Mouse (Mus musculus): ENCODE measurements around the gene Tmem97. TPM values are rescaled to one million over a fixed set of nuclear protein-coding genes. Genes with fewer than 3 reads are reported as not detected.
"Not testable (repeated sequence)": the region's sequence is repeated elsewhere in the genome, so short reads cannot be mapped to it uniquely, and the experiment has no call there.

Tmem97 gene
- polyA plus RNA-seq (2016; fragmentation: Nextera tagmentation; extraction: Ambion mirVana): 87.7 and 104 TPM in 2 replicates

DNA sequence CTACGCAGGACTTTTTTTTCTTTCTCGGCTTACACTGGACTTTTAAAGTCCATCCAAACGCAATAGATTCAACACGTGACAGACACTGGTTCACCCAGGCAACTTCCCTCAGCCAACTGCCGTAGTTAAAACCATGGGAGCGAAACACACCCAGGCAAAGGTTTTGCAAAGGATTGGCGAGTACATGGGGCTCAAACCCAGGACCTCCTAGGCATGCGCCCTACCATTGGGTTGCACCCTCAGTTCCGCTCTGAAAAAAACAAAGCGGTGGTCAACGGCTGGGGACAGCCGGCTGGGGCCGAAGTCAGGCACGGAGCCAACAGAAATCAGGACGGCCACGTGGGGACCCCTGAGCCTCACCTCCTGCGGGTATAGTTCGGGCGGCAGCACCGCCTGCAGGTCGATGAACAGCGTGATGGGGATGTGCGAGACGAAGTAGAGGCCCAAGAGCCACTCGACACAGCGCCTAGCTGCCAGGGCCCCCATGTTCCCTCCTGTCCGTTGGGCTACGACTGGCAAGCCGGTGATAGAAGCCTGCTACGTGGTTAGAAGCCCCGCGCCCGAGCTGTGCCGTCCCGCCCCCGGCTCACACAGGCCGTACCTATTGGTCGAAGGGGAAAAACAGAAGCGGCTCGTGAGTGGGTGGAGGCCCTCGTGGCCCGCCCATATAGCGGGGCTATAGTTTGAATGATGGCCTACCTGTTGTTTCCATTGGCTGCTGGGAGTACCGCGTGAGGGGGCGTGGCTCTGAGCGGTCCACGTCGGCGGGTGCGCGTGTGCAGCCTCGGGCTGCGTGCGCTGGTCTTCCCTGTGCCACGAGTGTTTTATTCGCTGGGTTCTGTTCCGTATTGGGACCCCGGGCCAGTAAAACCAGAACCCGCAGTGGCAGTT is at the start of gene Tmem97:
Tmem97 (minus strand) TSS at position 610 of the 891 bp plus-strand sequence.
- Histone ChIP-seq H3K4me3 (peak within 1 kb of the TSS; percentile 78), H3K36me3 (peaks cover 15% of the 10 kb centered on the region), H3K27ac (peak within 1 kb of the TSS; percentile 91), H3K4me1 (peaks cover 27% of the 10 kb centered on the region), H3K27me3 (ENCODE audit: low read depth, poor library complexity, severe bottlenecking) (no peaks in the 10 kb centered on the region), H3K9me3 (replicated peaks) (no peaks in the 10 kb centered on the region)
- DNase-seq (ENCODE audit: low spot score): peak; percentile 95
- WGBS: under 1% methylated on average over 60 of the region's 60 CpGs

- H3K36me3 ChIP-seq: peaks cover 3% of the 10 kb centered on the region; the same call in 1 of the 2 replicates
- no peak overlapping the region for H3K27ac ChIP-seq
- H3K4me1 ChIP-seq: peaks cover 38% of the 10 kb centered on the region
- H3K4me3 ChIP-seq: no peak overlapping the region
- 75% methylated on average over 4 of the region's 4 CpGs for WGBS
- no peaks in the 10 kb centered on the region for H3K27me3 ChIP-seq (ENCODE audit: low read depth, poor library complexity, severe bottlenecking)
- H3K9me3 ChIP-seq (replicated peaks): no peaks in the 10 kb centered on the region
- no peak for DNase-seq (ENCODE audit: low spot score)
These were observed 49.5 kb upstream of the Tmem97 start for GRCm38 (mm10) chr11:78600051-78600450.

DNA sequence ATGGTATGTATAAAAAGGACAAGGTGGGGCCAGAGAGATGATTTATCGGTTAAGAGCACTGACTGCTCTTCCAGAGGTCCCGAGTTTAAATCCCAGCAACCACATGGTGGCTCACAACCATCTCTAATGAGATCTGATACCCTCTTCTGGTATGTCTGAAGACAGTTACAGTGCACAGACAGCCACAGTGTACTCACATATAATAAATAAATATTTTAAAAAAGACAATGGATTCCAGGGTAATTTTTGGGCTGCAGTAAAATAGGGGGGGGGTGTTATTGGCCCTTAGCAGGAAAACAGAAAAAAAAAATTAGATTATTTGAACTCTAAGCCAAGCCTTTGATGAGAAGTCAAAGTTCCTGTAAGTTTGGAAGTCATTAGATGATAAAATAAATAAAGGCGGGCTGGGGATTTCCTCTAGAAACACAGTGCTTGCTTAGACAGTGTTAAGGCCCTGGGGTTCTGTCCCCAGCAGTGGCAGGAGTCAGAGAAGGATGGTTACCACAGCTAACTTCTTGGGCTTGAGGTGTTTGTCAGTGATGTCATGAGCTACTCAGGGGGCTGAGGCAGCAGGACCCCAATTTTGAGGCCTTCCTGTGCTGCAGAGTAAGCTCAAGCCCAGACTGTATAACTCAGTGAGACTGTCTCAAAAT is 48.3 kb upstream of the Tmem97 start:
- peaks cover 3% of the 10 kb centered on the region; the same call in 1 of the 2 replicates for H3K36me3 ChIP-seq
- no peak for DNase-seq (ENCODE audit: low spot score)
- peaks cover 43% of the 10 kb centered on the region for H3K4me1 ChIP-seq

DNA sequence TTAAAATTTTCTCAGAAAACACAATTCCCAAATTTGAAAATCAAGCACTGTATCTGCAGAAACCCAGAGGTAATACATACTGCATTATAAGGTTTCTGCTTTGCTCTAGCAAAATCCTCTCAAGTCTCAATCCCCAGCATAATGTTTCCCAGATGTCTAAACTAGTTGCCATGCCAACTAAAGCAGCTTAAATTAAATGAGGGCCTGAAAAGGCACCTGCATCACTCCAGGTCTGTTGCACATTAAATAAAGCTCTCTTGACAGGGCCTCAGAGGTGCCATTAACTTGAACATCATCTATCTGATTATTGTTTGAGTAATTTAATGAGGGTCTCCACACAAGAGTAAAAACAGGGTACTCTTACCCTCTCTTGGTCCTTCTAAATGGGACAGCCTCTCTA is 46.2 kb upstream of the Tmem97 start:
- peaks cover 34% of the 10 kb centered on the region for H3K4me1 ChIP-seq
- H3K9me3 ChIP-seq (replicated peaks): no peaks in the 10 kb centered on the region
- no peak overlapping the region for H3K4me3 ChIP-seq
- H3K36me3 ChIP-seq: 0 out of 2 replicates have a peak, but pooled peaks cover 6% of the 10 kb centered on the region
- peak; percentile 39 for DNase-seq (ENCODE audit: low spot score)
- no peaks in the 10 kb centered on the region for H3K27me3 ChIP-seq (ENCODE audit: low read depth, poor library complexity, severe bottlenecking)
- no peak overlapping the region for H3K27ac ChIP-seq

More for the DNA sequence above, 48.3 kb upstream of the Tmem97 start:
- 78% methylated on average over 3 of the region's 3 CpGs for WGBS
- no peak overlapping the region for H3K4me3 ChIP-seq
- no peak overlapping the region for H3K27ac ChIP-seq
- no peaks in the 10 kb centered on the region for H3K9me3 ChIP-seq (replicated peaks)
- no peaks in the 10 kb centered on the region for H3K27me3 ChIP-seq (ENCODE audit: low read depth, poor library complexity, severe bottlenecking)

- Histone ChIP-seq H3K27me3 (ENCODE audit: low read depth, poor library complexity, severe bottlenecking) (no peaks in the 10 kb centered on the region), H3K4me3 (no peak overlapping the region), H3K27ac (no peak overlapping the region), H3K4me1 (peaks cover 34% of the 10 kb centered on the region), H3K36me3 (0 out of 2 replicates have a peak, but pooled peaks cover 6% of the 10 kb centered on the region), H3K9me3 (replicated peaks) (no peaks in the 10 kb centered on the region)
- WGBS: 76% methylated on average over 2 of the region's 2 CpGs
- no peak for DNase-seq (ENCODE audit: low spot score)
These were observed 45.2 kb upstream of the Tmem97 start for GRCm38 (mm10) chr11:78595773-78596172.

DNA sequence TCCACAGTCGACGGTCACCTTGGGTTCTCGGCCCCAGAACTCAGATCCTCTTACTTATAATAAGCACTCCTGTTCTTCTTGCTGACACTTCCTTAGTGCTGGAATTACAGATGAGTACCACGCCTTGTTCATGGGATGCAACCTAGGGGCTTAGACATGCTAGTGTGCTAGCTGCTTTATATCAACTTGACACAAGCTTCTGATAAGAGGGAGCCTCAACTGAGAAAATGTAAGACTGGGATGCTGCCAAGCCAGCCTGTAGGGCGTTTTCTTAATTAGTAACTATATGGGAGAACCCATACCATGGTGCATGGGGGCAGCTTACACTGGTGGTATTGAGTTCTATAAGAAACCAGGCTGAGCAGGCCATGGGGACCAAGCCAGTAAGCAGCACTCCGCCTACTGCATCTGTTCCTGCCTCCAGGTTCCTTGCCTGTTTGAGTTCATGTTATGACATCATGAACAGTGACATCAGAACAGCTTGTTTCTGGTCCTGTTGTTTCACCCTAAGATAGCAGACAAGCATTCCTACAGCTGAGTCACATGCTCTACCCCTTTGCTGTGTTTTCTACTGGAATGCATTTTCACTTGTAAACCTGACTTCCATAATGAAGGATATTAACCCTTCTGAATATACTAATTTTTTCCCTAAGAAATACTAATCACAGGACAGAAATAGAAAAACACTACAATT is 43.8 kb upstream of the Tmem97 start:
- no peak for DNase-seq (ENCODE audit: low spot score)
- Histone ChIP-seq H3K36me3 (peaks cover 7% of the 10 kb centered on the region; the same call in 1 of the 2 replicates), H3K27me3 (ENCODE audit: low read depth, poor library complexity, severe bottlenecking) (no peaks in the 10 kb centered on the region), H3K27ac (no peak overlapping the region), H3K9me3 (replicated peaks) (no peaks in the 10 kb centered on the region), H3K4me1 (peaks cover 34% of the 10 kb centered on the region), H3K4me3 (no peak overlapping the region)
- 87% methylated on average over 6 of the region's 6 CpGs for WGBS

GRCm38 (mm10) chr11:78587677-78588076 is 37.1 kb upstream of the Tmem97 start:
- peaks cover 38% of the 10 kb centered on the region for H3K36me3 ChIP-seq
- DNase-seq (ENCODE audit: low spot score); H3K27ac ChIP-seq; H3K27me3 ChIP-seq (ENCODE audit: low read depth, poor library complexity, severe bottlenecking); H3K4me1 ChIP-seq; H3K4me3 ChIP-seq; H3K9me3 ChIP-seq (replicated peaks): not testable (repeated sequence)
- WGBS: 97% methylated on average over 1 of the region's 1 CpGs

DNA sequence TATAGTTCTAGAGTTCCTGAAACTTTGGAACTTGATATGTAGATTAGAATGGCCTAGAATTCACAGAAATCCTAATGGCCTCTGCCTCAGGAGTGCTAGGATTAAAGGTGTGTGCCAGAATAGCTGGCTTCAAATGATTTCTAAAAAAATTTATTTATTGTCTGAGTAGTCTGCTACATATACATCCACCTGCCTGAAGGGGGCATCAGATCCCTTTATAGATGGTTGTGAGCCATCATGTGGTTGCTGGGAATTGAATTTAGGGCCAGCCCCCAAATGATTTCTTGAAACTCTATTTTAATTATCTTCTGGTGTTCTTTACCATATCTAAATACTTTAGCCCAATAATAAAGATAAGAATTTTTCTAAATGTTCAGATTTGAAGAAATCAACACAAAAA is 35.5 kb upstream of the Tmem97 start:
- Histone ChIP-seq H3K9me3 (replicated peaks) (no peaks in the 10 kb centered on the region), H3K27ac (no peak overlapping the region), H3K4me3 (no peak overlapping the region), H3K36me3 (peaks cover 45% of the 10 kb centered on the region), H3K4me1 (no peaks in the 10 kb centered on the region), H3K27me3 (ENCODE audit: low read depth, poor library complexity, severe bottlenecking) (no peaks in the 10 kb centered on the region)
- no peak for DNase-seq (ENCODE audit: low spot score)

- Histone ChIP-seq H3K4me1 (no peaks in the 10 kb centered on the region), H3K9me3 (replicated peaks) (no peaks in the 10 kb centered on the region), H3K36me3 (peaks cover 58% of the 10 kb centered on the region), H3K27ac (no peak overlapping the region), H3K4me3 (no peak overlapping the region), H3K27me3 (ENCODE audit: low read depth, poor library complexity, severe bottlenecking) (no peaks in the 10 kb centered on the region)
- DNase-seq (ENCODE audit: low spot score): no peak
- 91% methylated on average over 6 of the region's 6 CpGs for WGBS
These were observed 32.3 kb upstream of the Tmem97 start for GRCm38 (mm10) chr11:78582848-78583247.

- 26% methylated on average over 2 of the region's 2 CpGs for whole genome bisulfite sequencing
These were observed 24.4 kb upstream of the Tmem97 start for GRCm38 (mm10) chr11:78574975-78575374.

DNA sequence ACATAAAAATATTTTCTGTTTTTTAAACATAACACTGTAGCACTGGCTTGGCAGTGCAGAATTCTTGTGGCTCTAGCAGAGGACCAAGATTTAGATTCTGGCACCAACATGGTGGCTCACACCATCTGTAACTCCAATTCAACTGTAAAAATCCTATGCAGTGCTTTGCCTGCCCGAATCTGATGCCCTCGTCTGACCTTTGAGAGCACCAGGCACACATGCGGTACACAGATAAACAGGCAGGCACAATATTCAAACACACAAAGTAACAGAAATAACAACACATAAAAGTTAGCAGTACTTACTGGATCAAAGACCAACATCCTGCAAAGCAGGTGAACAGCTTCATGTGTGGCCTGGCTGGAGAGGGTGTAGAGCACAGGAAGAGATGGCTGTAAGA is 24.0 kb upstream of the Tmem97 start:
- DNase-seq (ENCODE audit: low spot score): no peak
- Histone ChIP-seq H3K4me3 (no peak overlapping the region), H3K27me3 (ENCODE audit: low read depth, poor library complexity, severe bottlenecking) (no peaks in the 10 kb centered on the region), H3K36me3 (peaks cover 82% of the 10 kb centered on the region), H3K4me1 (no peaks in the 10 kb centered on the region), H3K27ac (no peak overlapping the region), H3K9me3 (replicated peaks) (no peaks in the 10 kb centered on the region)
- 75% methylated on average over 3 of the region's 3 CpGs for WGBS

More at GRCm38 (mm10) chr11:78574975-78575374, 24.4 kb upstream of the Tmem97 start:
- Histone ChIP-seq H3K4me3 (no peak overlapping the region), H3K36me3 (peaks cover 82% of the 10 kb centered on the region), H3K27me3 (ENCODE audit: low read depth, poor library complexity, severe bottlenecking) (no peaks in the 10 kb centered on the region), H3K9me3 (replicated peaks) (no peaks in the 10 kb centered on the region), H3K4me1 (no peaks in the 10 kb centered on the region), H3K27ac (no peak overlapping the region)
- DNase-seq (ENCODE audit: low spot score): no peak

GRCm38 (mm10) chr11:78574031-78574430 is 23.5 kb upstream of the Tmem97 start:
- not testable (repeated sequence) for DNase-seq (ENCODE audit: low spot score)

DNA sequence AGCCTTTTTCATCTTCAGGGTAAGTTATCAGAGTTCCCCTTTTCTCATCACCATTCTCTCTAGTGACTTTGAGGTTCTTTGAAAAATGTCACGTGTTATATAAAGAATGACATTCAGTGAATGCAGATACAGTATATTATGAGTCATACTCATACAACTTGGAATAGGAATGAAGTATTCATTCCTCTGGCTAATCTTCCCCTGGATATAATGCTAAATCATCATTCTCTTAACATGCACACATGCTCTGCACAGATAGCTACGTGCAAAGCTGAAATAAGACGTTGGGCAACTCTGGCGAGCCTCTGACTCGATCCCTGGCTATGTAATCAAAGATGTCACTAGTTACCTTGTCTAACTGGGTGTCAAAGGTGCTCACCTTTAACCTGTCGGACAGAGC is 21.3 kb upstream of the Tmem97 start:
- Histone ChIP-seq H3K36me3 (peaks cover 77% of the 10 kb centered on the region), H3K9me3 (replicated peaks) (no peaks in the 10 kb centered on the region), H3K27ac (no peak overlapping the region), H3K27me3 (ENCODE audit: low read depth, poor library complexity, severe bottlenecking) (no peaks in the 10 kb centered on the region), H3K4me3 (no peak overlapping the region), H3K4me1 (no peaks in the 10 kb centered on the region)
- 92% methylated on average over 6 of the region's 6 CpGs for WGBS
- DNase-seq (ENCODE audit: low spot score): no peak

More at GRCm38 (mm10) chr11:78574031-78574430, 23.5 kb upstream of the Tmem97 start:
- 92% methylated on average over 3 of the region's 4 CpGs for WGBS
- H3K27me3 ChIP-seq (ENCODE audit: low read depth, poor library complexity, severe bottlenecking); H3K4me3 ChIP-seq; H3K4me1 ChIP-seq; H3K9me3 ChIP-seq (replicated peaks); H3K27ac ChIP-seq: not testable (repeated sequence)
- H3K36me3 ChIP-seq: peaks cover 83% of the 10 kb centered on the region

Measured in limb, embryonic 10.5 days (tissue).